Mouse (Mus musculus): ENCODE data around the gene Gm17555.

The Gm17555 gene

GRCm38 (mm10) chr2:126252211-126252610 is 37.3 kb downstream of the Gm17555 start:
- no peak for TF ChIP-seq GATA4 (IDR thresholded peaks at IDR 0.05; ENCODE audit: insufficient replicate concordance, low read length)
